Mouse (Mus musculus) adrenal gland (tissue): ENCODE data around the gene Slc30a2.
"Not testable (repeated sequence)": the region's sequence is repeated elsewhere in the genome, so short reads cannot be mapped to it uniquely, and the experiment has no call there.

Experiments
- intact Hi-C: fragments of 180-260 bp; cut with DNase I; formaldehyde crosslinking; loops from one replicate; pipeline ENCODE4 v1.15.1; 2025
- long read RNA-seq, 2 experiments: library from polyadenylated mRNA; unstranded; transcript quantifications; one replicate each; pipeline ENCODE4 v2.0.0; 2020; ENCODE audit warnings: borderline replicate concordance in 1 of 2; ENCODE audit not compliant: insufficient replicate concordance in 1 of 2

The Slc30a2 gene
- long read RNA-seq, experiment 1, transcript Slc30a2-204 (8 exons, 3,153 nt), result major isoform, 5 of 14 reads
- long read RNA-seq, experiment 1, partial matches to known transcripts, result 1 of 14 reads
- long read RNA-seq, experiment 1, other reads (novel, unspliced or antisense), result 5 of 14 reads
- long read RNA-seq, experiment 2, transcript Slc30a2-201 (7 exons, 2,023 nt), result minor isoform, 9 of 41 reads
- long read RNA-seq, experiment 2, transcript Slc30a2-204 (8 exons, 3,153 nt), result major isoform, 15 of 41 reads
- long read RNA-seq, experiment 2, partial matches to known transcripts, result 3 of 41 reads
- long read RNA-seq, experiment 2, other reads (novel, unspliced or antisense), result 14 of 41 reads

DNA sequence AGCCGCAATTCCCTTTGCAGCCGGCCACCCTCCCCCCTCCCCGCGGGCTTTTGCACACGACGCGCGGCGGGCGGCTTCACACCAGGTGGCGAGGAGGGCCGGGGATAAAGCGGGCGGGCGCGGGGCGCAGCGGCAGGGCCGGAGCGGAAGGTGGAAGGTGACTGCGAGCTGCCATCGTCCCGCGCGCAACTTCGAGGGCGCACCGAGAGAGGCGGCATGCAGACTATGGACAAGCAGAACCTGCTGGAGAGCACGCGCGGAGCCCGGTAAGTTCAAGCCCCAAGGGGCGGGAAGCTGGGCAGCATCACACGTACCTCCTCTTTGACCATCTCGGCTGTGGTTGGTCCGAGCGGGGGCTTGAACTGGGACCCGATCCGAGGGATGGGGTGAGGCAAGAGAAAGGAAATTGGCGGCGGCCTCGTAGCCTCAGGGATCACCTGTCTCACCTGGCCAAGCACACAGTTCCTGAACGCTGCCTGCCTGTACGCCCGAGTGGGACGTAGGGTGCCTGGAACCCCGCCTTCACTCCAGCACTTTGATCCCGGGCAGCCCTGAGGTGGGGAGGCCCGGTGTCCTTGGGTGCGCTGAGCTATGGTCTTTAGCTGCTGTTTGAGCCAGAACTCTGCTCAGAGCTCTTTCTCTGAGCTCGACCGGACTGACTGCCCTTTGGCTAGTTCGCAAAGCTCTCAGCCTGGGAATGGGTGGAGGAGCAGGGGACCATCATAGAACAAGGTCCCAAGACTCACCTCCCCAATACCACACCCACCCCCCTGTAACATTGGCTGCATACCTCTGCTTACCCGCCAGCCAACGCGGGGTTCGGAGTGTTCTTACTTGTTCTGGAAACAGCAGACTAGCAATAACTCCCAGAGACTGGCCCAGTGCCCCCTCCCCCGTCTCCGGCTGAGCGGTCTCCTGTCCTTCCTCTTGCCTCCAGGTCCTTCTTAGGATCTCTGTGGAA, at the start of gene Slc30a2:
Gene Slc30a2 (plus strand): TSS at position 111 of the 961 bp plus-strand sequence.
- intact Hi-C loops, result no loop called here

DNA sequence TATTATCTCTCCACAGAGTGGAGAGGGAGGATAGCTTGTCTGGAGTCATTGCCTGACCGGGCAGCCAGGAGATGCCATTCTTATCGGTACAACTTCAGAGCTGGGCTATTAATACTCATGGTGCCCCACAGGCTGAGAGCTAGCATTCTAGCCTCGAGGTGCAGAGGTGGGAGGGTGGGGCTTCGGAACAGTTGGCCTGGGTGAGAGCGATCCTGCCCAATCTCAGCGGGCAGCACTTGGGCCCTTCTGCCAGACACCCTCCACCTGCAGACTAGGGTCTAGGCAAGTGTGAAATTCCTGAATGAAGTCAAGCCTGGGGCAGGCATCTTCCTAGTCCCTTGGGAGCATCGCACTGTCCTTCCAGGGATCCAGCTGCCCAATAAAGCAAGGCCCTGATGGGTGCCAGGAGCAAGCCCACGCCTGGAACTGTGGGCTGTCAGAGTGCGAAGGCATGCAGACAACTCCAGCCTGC, 49.3 kb upstream of the Slc30a2 start:
- intact Hi-C loops, result loop anchor here (2.0 to 5.0 kb wide), 2 partner anchors 64 to 107 kb away; partner anchors contain the start of gene Cep85

DNA sequence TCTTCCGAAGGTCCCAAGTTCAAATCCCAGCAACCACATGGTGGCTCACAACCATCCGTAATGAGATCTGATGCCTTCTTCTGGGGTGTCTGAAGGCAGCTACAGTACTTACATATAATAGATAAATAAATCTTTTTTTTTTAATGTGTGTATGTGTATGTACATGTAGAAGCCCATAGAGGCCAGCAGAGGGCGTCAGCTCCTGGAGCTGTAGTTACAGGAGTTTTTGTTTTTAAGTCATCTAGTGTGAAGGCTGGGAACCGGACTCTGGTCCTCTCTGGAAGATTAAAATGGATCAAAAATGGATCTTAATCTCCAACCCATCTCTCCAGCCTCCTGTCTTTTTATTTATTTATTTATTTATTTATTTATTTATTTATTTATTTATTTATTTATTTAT, 46.9 kb upstream of the Slc30a2 start:
- intact Hi-C loops, result not testable (repeated sequence)

DNA sequence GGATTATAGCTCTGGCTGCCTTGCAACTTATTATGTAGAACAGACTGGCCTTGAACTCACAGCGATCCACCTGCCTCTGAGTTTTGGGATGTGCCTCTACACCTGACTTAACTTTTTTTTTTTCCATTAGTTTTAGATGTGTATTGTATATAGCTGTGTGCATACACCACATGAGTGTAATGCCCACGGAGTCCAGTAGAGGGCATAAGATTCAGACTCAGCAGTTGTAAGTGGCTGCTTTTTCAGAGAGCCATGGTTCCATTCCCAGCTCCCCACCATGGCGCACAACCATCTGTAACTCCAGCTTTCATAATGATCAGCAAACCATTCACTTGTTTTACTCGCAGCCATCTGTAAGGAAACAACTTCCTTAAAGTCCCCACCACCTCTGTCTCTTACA, 46.5 kb upstream of the Slc30a2 start:
- intact Hi-C loops, result no loop called here

DNA sequence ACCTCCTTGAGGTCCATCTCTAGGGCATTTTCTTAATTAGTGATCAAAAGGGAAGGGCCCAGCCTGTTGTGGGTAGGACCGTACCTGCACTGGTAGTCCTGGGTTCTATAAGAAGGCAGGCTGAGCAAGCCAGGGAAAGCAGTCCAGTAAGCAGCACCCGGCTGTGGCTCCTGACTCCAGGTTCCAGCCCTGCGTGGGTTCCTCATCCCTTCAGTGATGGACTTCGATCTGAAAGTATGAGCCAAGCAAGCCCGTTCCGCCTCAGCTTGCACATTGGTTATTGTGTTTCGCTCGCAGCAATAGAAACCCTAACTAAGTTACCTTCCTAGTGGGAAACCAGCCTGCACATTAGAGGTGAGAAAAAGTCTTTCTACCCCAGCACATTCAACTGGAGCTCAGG, 45.6 kb upstream of the Slc30a2 start:
- intact Hi-C loops, result no loop called here

DNA sequence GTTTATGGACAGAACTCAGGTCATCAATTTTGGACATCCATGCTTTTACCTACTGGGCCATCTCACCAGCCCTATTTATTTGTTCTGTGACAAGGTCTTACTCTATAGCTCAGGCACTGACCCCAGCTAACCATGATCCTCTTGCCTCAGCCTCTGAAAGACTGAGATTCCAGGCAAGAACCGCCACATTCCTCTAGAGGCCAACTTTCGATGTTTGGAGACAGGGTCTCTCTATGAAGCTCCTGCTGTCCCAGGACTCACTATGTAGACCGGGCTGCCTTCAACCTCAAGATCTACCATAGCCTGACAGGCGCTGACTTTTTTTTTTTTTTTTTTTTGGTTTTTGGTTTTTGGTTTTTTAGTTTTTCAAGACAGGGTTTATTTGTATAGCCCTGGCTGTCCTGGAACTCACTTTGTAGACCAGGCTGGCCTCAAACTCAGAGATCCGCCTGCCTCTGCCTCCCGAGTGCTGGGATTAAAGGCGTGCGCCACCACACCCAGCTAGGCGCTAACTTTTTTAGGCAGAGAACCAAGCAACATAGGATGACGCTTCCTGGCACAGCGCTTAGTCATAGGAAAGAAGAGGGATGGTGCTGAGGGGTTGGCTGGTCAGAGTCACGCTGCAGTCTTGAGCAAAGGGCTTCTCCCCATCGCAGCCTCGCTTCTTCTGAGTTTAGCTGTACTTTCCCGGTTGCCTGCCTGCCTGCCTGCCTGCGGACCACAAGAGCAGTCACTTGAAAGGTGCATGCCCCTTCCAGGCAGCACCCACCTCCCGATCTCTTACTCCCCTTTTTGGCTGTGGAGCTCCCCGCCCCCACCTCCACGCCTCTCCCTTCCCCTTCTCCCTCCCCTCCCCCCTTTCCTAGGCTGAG, 44.1 kb upstream of the Slc30a2 start:
- intact Hi-C loops, result no loop called here

GRCm38 (mm10) chr4:134299498-134299810, 43.5 kb upstream of the Slc30a2 start:
- intact Hi-C loops, result no loop called here

DNA sequence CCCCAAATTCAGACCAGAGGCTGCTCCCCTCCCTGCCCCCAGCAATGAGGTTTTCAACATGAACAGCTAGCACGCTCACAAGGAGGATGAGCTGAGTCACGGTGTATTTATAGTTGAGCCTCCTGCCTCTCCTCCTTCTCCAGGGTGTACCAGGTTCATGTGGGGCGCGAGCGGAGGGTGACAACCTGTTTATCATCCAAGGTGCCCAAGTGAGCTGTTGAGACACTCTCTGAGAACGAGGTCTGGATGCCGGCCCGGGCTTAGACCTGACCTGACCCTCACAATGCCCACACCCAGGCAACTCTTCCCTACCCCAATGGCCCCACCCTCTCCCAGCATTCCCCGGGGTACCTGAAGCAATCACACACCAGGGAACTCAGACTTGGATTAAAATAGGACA, 42.7 kb upstream of the Slc30a2 start:
- intact Hi-C loops, result no loop called here

DNA sequence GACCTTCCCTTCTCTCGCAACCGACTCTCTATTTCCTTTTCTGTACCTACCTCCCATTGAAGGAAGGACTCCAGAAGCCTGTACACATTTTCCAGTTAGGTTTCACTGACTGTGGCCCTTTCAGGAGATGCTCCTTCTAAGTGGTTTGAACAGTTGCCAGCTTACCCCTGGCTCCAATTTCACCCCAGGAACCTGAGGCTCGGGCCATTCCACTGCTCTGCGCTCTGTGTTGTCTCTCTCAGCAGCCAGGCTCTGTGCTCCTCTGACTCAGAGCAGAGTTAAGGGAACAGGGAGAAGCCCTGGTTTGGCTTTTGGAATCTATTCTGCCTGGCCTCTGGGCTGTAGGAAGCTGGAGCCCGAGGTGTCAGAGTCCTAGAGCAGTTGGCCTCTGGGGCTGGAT, 40.9 kb upstream of the Slc30a2 start:
- intact Hi-C loops, result no loop called here

DNA sequence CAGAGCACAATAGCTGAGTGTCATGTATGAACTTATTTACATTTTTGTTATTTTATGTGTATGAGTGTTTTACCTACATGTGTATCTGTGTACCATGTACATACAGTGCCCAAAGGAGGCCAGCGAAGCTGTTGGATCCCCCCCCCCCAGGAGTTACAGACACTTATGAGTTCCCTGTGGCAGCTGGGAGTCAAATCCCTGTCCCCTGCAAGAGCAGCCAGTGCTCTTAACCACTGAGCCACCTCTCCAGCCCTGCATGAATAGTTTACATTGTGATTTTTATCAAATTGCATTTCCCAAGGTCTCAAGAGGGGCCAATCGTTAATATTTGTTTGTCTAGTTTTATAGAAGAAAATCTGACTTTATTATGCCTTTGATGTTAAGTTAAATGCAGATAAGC, 36.0 kb upstream of the Slc30a2 start:
- intact Hi-C loops, result no loop called here

DNA sequence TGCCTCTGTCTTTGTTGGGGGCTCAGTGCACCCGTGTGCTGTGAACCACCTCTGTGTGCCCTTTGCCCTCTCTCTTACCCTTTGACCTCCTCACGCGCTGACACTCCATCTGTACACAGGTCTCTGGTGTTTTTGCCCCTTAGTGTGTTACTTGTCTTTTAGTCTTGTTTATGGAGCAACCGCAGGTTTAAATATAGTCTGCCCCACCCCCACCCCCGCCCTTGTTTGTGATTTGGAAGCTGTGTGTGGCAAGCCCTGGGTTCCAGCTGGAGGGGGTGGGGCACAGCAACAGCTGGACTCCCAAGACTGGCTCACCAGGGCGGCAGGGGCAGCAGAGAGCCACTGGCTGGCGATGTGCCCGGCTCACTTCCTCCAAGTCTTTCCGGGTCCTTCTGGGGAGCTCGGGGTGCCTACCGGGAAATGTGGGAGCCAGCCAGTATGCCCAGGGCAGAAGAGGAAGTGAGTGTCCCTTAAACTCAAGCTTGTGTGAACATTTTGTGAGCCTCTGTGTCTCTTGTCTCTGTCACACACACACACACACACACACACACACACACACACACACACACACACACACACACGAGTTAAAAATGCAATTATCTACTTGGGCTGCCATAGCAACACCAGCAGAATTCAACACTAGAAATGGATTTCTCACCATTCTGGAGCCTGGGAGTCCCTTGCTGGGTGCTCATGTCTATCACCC, 35.5 kb upstream of the Slc30a2 start:
- intact Hi-C loops, result no loop called here

DNA sequence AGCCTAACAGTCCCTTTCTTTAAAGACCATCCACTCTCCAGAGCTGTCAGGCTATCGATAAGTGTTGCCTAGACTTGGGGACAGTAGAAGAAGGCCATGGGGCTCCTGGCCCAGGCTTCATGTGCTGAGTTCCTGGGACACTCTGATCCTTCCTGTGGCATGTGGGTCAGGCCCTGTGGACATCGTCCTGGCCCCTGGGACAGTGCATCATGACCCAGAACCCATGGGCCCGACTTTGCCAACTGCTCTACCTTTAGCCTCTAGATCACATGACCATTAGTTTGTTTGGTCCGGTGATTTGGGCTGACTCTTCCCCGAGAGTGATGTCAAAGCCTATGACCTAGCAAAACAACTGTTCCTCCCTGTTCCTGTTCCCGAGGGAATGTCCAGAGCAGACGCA, 32.9 kb upstream of the Slc30a2 start:
- intact Hi-C loops, result loop anchor here (5.0 kb wide), 1 partner anchor 47 kb away; no protein-coding TSS in a partner anchor

GRCm38 (mm10) chr4:134310656-134311055, 32.3 kb upstream of the Slc30a2 start:
- intact Hi-C loops, result loop anchor here (5.0 kb wide), 1 partner anchor 47 kb away; no protein-coding TSS in a partner anchor

DNA sequence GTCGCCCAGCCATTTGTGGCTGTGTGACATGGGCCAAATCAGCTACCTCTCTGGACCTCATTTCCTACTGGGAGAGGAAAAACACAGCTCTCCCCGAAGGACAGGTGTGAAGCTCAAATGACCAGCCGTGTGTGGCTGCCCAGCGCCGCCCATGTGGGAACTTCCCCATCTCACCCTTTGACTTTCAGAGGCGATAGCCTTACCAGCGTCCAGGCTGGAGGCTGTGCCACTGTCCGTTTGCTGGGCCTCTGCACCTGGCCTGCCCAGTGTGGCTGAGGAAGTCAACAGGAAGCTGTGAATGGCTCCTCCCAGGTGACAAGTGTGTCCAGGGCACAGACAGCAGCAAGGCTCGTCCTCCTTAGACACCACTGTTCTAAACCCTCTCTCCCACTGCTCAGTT, 31.2 kb upstream of the Slc30a2 start:
- intact Hi-C loops, result loop anchor here (5.0 kb wide), 1 partner anchor 46 kb away; no protein-coding TSS in a partner anchor

GRCm38 (mm10) chr4:134312341-134312740, 30.6 kb upstream of the Slc30a2 start:
- intact Hi-C loops, result loop anchor here (5.0 kb wide), 1 partner anchor 45 kb away; no protein-coding TSS in a partner anchor

DNA sequence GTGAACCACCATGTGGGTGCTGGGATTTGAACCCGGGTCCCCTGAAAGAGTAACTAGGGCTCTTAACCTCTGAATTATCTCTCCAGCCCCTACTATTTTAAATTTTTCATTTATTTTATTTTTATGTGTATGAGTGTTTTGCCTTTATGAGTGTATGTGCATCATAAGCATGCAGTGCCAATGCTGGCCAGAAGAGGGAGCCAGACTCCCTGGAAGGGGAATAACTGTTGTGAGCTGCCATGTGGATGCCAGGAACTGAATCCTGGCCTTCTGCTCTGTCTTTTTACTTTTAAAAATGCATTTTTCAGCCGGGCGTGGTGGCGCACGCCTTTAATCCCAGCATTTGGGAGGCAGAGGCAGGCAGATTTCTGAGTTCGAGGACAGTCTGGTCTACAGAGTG, 30.1 kb upstream of the Slc30a2 start:
- intact Hi-C loops, result loop anchor here (5.0 kb wide), 1 partner anchor 44 kb away; no protein-coding TSS in a partner anchor

DNA sequence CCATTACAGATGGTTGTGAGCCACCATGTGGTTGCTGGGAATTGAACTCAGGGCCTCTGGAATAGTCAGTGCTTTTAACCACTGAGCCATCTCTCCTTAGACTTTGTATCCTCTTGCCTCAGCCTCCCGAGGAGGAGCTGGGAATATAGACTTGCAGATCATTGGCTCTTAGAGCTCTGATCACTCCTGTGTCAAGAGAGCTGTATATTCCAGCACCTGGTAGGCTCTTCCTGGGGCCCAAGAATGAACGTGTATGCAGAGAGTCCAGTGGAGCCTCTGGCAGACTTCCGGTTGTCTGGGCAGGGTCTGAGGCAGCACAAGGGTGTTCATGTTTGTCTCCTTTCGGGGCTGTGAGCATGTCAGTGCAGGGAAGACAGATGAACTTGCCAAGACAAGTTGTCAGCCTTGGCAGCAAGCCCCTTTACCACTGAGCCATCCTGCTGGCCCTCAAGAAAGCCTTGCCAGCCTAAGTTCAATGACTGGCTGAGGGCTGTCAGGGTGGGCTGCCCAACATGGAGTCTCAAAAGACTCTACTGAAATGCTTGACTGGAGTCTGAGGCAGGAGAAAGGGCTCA, 28.8 kb upstream of the Slc30a2 start:
- intact Hi-C loops, result loop anchor here (5.0 kb wide), 1 partner anchor 43 kb away; no protein-coding TSS in a partner anchor

- intact Hi-C loops, result loop anchor here (5.0 kb wide), 1 partner anchor 42 kb away; no protein-coding TSS in a partner anchor
Observed at GRCm38 (mm10) chr4:134314876-134315275, 28.1 kb upstream of the Slc30a2 start, which contains the start of gene Trim63. Trim63 (plus strand) TSS chr4:134315120.

DNA sequence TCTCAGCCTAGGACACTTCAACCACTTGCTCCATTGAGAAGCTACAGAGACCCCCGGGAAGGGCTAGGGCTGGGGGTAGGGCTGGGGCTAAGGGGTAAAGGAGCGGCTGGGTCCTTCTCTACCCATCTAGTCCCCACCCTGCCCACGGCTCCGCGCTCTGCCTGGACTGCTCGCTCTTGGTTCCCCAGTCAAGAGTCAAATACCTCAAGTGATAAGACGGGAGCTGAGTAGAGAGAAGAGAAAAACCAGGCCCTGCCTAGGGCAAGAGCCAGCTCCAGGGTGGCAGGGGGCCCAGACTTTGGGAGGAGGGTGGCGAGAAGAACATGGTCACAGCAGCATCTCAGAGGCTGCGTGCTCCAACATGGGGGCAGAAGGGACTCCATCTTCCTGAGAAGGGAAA, 27.5 kb upstream of the Slc30a2 start:
- intact Hi-C loops, result no loop called here

DNA sequence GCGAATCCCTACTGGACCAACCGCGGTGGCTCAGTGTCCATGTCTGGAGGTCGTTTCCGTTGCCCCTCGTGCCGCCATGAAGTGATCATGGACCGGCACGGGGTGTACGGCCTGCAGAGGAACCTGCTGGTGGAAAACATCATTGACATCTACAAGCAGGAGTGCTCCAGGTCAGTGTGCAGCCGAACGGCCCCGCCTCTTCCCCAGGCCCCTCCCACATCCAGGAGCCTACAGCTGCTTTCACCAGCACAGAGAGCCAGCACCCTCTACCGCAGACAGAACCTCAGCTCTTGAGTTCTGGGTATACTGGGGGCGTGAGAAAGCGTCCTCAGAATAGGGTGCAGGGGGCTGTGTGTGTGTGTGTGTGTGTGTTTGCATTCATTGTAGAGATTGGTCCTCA, 26.6 kb upstream of the Slc30a2 start:
- intact Hi-C loops, result no loop called here
